Mouse (Mus musculus): ENCODE measurements around the gene Nfkb2. TPM values are rescaled to one million over a fixed set of nuclear protein-coding genes. Genes with fewer than 3 reads are reported as not detected.

Nfkb2 gene
- polyA plus RNA-seq, 1 experiment: 24.3 TPM

GRCm38 (mm10) chr19:46310312-46310865 lies 6.3 kb downstream of the Nfkb2 start:
- Histone ChIP-seq H3K4me3 (replicated peaks; ENCODE audit: control insufficient read depth, low read depth, low read length) (no peak overlapping the region), H3K27ac (ENCODE audit: control insufficient read depth, insufficient read depth, low read depth, low read length, poor library complexity) (no peak overlapping the region), H3K4me1 (ENCODE audit: control insufficient read depth, insufficient read depth, low read length) (peaks cover 5% of the 10 kb centered on the region)
- TF ChIP-seq CTCF (IDR thresholded peaks at IDR 0.05; ENCODE audit: control insufficient read depth, insufficient read depth, low read length) (no peak), POLR2A (IDR thresholded peaks at IDR 0.05; ENCODE audit: borderline replicate concordance, control insufficient read depth, low read depth, low read length) (peak; percentile 15; the same call in 1 of the 2 replicates)
- WGBS: 93% methylated on average over 12 of the region's 12 CpGs

- no peak for TF ChIP-seq POLR2A (IDR thresholded peaks at IDR 0.05; ENCODE audit: borderline replicate concordance, control insufficient read depth, low read depth, low read length)
- no peak for TF ChIP-seq CTCF (IDR thresholded peaks at IDR 0.05; ENCODE audit: control insufficient read depth, insufficient read depth, low read length)
- H3K4me3 ChIP-seq (replicated peaks; ENCODE audit: control insufficient read depth, low read depth, low read length): no peak overlapping the region
- peaks cover 7% of the 10 kb centered on the region for H3K4me1 ChIP-seq (ENCODE audit: control insufficient read depth, insufficient read depth, low read length)
- no peak overlapping the region for H3K27ac ChIP-seq (ENCODE audit: control insufficient read depth, insufficient read depth, low read depth, low read length, poor library complexity)
- WGBS: 93% methylated on average over 9 of the region's 9 CpGs
These were observed 7.2 kb downstream of the Nfkb2 start for GRCm38 (mm10) chr19:46311341-46311740.

GRCm38 (mm10) chr19:46312566-46312965 lies 8.4 kb downstream of the Nfkb2 start:
- H3K4me1 ChIP-seq (ENCODE audit: control insufficient read depth, insufficient read depth, low read length): peaks cover 7% of the 10 kb centered on the region

GRCm38 (mm10) chr19:46313116-46313515 lies 9.0 kb downstream of the Nfkb2 start:
- no peak for TF ChIP-seq POLR2A (IDR thresholded peaks at IDR 0.05; ENCODE audit: borderline replicate concordance, control insufficient read depth, low read depth, low read length)
- TF ChIP-seq CTCF (IDR thresholded peaks at IDR 0.05; ENCODE audit: control insufficient read depth, insufficient read depth, low read length): no peak
- no peak overlapping the region for H3K4me3 ChIP-seq (replicated peaks; ENCODE audit: control insufficient read depth, low read depth, low read length)
- WGBS: 91% methylated on average over 9 of the region's 9 CpGs
- peaks cover 7% of the 10 kb centered on the region for H3K4me1 ChIP-seq (ENCODE audit: control insufficient read depth, insufficient read depth, low read length)
- no peak overlapping the region for H3K27ac ChIP-seq (ENCODE audit: control insufficient read depth, insufficient read depth, low read depth, low read length, poor library complexity)

More at GRCm38 (mm10) chr19:46312566-46312965, 8.4 kb downstream of the Nfkb2 start:
- 94% methylated on average over 21 of the region's 21 CpGs for whole genome bisulfite sequencing
- Histone ChIP-seq H3K27ac (ENCODE audit: control insufficient read depth, insufficient read depth, low read depth, low read length, poor library complexity) (no peak overlapping the region), H3K4me3 (replicated peaks; ENCODE audit: control insufficient read depth, low read depth, low read length) (no peak overlapping the region)
- TF ChIP-seq CTCF (IDR thresholded peaks at IDR 0.05; ENCODE audit: control insufficient read depth, insufficient read depth, low read length) (no peak), POLR2A (IDR thresholded peaks at IDR 0.05; ENCODE audit: borderline replicate concordance, control insufficient read depth, low read depth, low read length) (no peak)

GRCm38 (mm10) chr19:46313591-46313990 lies 9.5 kb downstream of the Nfkb2 start:
- no peak for TF ChIP-seq POLR2A (IDR thresholded peaks at IDR 0.05; ENCODE audit: borderline replicate concordance, control insufficient read depth, low read depth, low read length)
- no peak for TF ChIP-seq CTCF (IDR thresholded peaks at IDR 0.05; ENCODE audit: control insufficient read depth, insufficient read depth, low read length)
- 83% methylated on average over 6 of the region's 6 CpGs for WGBS
- peaks cover 7% of the 10 kb centered on the region for H3K4me1 ChIP-seq (ENCODE audit: control insufficient read depth, insufficient read depth, low read length)
- H3K4me3 ChIP-seq (replicated peaks; ENCODE audit: control insufficient read depth, low read depth, low read length): no peak overlapping the region
- no peak overlapping the region for H3K27ac ChIP-seq (ENCODE audit: control insufficient read depth, insufficient read depth, low read depth, low read length, poor library complexity)

GRCm38 (mm10) chr19:46314151-46314601 lies 10.1 kb downstream of the Nfkb2 start:
- TF ChIP-seq POLR2A (IDR thresholded peaks at IDR 0.05; ENCODE audit: borderline replicate concordance, control insufficient read depth, low read depth, low read length) (peak; percentile 17; the same call in 1 of the 2 replicates), CTCF (IDR thresholded peaks at IDR 0.05; ENCODE audit: control insufficient read depth, insufficient read depth, low read length) (no peak)
- peak overlapping the region; percentile 9 for H3K27ac ChIP-seq (ENCODE audit: control insufficient read depth, insufficient read depth, low read depth, low read length, poor library complexity)
- WGBS: 31% methylated on average over 18 of the region's 18 CpGs
- peaks cover 7% of the 10 kb centered on the region for H3K4me1 ChIP-seq (ENCODE audit: control insufficient read depth, insufficient read depth, low read length)
- H3K4me3 ChIP-seq (replicated peaks; ENCODE audit: control insufficient read depth, low read depth, low read length): no peak overlapping the region

DNA sequence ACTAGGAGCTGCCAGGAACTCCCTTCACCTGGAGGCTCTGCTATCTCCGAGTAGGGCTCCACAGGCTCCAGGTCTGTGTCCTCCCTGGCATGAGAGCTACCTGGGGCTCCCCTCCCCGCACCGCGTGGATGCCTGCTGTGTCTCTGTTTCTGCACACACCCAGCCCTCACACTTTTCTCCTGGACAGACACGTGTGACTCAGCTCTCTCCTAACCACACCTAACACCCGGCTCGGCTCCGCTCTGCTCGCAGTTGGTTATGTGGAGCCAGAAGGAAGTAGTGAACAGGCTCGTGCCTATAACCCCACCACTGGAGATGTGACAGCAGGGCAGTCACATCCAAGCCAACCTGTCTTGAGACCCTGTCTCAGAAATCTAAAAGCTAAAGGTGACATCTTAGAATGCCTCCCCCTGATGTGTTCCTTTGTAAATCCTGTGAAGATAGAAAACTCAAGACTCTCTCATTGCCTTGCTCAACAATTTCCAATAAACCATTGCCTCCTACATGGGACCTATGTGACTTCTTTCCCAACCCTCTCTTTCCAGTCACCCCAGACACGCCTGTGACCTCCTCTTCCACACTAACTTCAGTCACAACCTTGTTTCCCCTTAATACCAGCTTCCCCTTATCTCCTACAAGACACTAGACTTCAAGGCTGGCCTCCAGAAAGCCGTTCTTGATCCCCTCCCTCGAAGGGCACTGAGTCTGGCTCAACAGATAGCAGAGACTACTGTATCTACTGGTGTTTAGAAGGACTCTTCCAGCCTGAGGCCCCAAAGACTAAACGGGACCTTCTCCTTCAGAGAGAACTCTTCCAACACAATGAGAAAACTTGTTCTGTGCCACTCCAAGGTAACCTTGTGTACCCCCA lies 11.0 kb downstream of the Nfkb2 start:
- Histone ChIP-seq H3K4me3 (replicated peaks; ENCODE audit: control insufficient read depth, low read depth, low read length) (no peak overlapping the region), H3K4me1 (ENCODE audit: control insufficient read depth, insufficient read depth, low read length) (peaks cover 5% of the 10 kb centered on the region), H3K27ac (ENCODE audit: control insufficient read depth, insufficient read depth, low read depth, low read length, poor library complexity) (peak overlapping the region; percentile 9)
- TF ChIP-seq CTCF (IDR thresholded peaks at IDR 0.05; ENCODE audit: control insufficient read depth, insufficient read depth, low read length) (no peak), POLR2A (IDR thresholded peaks at IDR 0.05; ENCODE audit: borderline replicate concordance, control insufficient read depth, low read depth, low read length) (no peak)
- 5% methylated on average over 14 of the region's 14 CpGs for WGBS
